Mouse (Mus musculus) thymus, adult 2 months (tissue): Measurements from ENCODE around the gene Csf2rb.

Experiments used
- CTCF ChIP-seq: fragments of 200-500 bp; IDR thresholded peaks from 2 replicates; pipeline ENCODE4 v1.5.1; 2012; ENCODE audit warnings: mild to moderate bottlenecking, control low read depth, low read length, moderate library complexity, borderline replicate concordance; ENCODE audit not compliant: control insufficient read depth, poor library complexity, insufficient read depth; ENCODE audit errors: extremely low read depth
- POLR2A ChIP-seq: fragments of 200-500 bp; IDR thresholded peaks from 2 replicates; pipeline ENCODE4 v1.6.1; 2012; ENCODE audit warnings: mild to moderate bottlenecking, low read length, control low read depth, moderate library complexity; ENCODE audit not compliant: control insufficient read depth, poor library complexity, insufficient read depth; ENCODE audit errors: extremely low read depth

DNA sequence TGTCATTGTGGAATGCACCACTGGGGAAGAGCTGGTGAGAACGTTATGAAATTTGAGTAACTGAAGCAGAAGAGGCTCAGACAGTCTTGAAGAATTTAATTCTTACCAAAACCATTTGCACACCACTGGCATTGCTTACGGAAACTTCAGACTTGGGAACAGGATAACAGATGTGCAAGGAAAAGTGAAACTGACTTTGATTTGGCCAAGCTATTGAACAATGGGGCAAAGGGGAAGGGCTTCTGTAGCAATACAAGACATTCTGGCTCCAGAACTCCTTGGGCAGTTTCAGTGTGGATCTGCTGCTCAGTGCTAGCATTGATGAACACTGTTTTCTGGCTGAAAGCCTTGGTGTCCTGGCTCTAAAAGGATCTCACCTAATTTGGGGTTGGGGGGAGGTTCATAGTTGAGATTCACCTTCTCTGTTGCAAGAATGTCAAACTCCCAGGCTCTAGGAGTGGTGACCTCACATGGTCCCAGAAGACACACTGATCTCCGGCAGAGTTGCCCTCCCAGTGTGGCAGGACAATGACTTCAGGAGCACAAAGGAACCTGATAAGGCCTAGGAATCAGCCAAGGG lies 26.1 kb downstream of the Csf2rb start:
- no peak for TF ChIP-seq POLR2A
- TF ChIP-seq CTCF = no peak
